Mouse (Mus musculus) hindbrain, embryonic 10.5 days (tissue): Measurements from ENCODE around the gene Gpd1. TPM values are rescaled to one million over a fixed set of nuclear protein-coding genes. Genes with fewer than 3 reads are reported as not detected.
A peak's percentile ranks its signal among the peaks of the same experiment; 100 is the strongest.

Experiments
- DNase-seq: peaks from one replicate; pipeline ENCODE4 v3.0.0-alpha.2; 2017; ENCODE audit warnings: low spot score
- H3K27ac ChIP-seq: fragments of 300-500 bp; sonication (generic); 2 replicates; pipeline ENCODE4 v1.5.1; 2016; ENCODE audit warnings: mild to moderate bottlenecking, moderate library complexity
- H3K27me3 ChIP-seq: fragments of 300-500 bp; sonication (generic); 2 replicates; pipeline ENCODE4 v1.6.1; 2016; ENCODE audit warnings: mild to moderate bottlenecking; ENCODE audit not compliant: poor library complexity, insufficient read depth, severe bottlenecking
- H3K36me3 ChIP-seq: fragments of 300-500 bp; sonication (generic); 2 replicates; pipeline ENCODE4 v1.6.1; 2016; ENCODE audit warnings: mild to moderate bottlenecking, moderate library complexity
- H3K4me1 ChIP-seq: fragments of 300-500 bp; sonication (generic); replicated peaks from 2 replicates; pipeline ENCODE4 v1.6.1; 2016; ENCODE audit warnings: mild to moderate bottlenecking
- H3K4me3 ChIP-seq: fragments of 300-500 bp; sonication (generic); 2 replicates; pipeline ENCODE4 v1.5.1; 2016; ENCODE audit warnings: mild to moderate bottlenecking, moderate library complexity
- H3K9me3 ChIP-seq: fragments of 300-500 bp; sonication (generic); 2 replicates; pipeline ENCODE4 v1.6.1; 2016; ENCODE audit warnings: mild to moderate bottlenecking, moderate library complexity
- WGBS: fragments of 180-500 bp; shearing (Covaris S2); methylation state at CpG from one replicate; pipeline ENCODE4 v1.1.7; 2016; 5-methylcytosine and 5-hydroxymethylcytosine counted together
- polyA plus RNA-seq: library from polyadenylated mRNA; unstranded; fragments of >200 nt; fragmentation: Nextera tagmentation; extraction: Ambion mirVana; gene quantifications from 2 replicates; pipeline ENCODE4 v1.2.1, GENCODE M21; 2016

The Gpd1 gene
- polyA plus RNA-seq, 1 experiment from 2014 or later: 0.78 TPM

- DNase-seq: no peak
- 25% methylated on average over 23 of the region's 23 CpGs for WGBS
- Histone ChIP-seq H3K36me3 (peaks cover 67% of the 10 kb centered on the region), H3K9me3 (no peaks in the 10 kb centered on the region), H3K4me1 (peaks cover 48% of the 10 kb centered on the region), H3K27ac (peak overlapping the region; percentile 100), H3K4me3 (peak overlapping the region; percentile 88), H3K27me3 (0 out of 2 replicates have a peak, but pooled peaks cover under 1% of the 10 kb centered on the region)
These were observed 13.2 kb upstream of the Gpd1 start for GRCm38 (mm10) chr15:99704041-99704681.

DNA sequence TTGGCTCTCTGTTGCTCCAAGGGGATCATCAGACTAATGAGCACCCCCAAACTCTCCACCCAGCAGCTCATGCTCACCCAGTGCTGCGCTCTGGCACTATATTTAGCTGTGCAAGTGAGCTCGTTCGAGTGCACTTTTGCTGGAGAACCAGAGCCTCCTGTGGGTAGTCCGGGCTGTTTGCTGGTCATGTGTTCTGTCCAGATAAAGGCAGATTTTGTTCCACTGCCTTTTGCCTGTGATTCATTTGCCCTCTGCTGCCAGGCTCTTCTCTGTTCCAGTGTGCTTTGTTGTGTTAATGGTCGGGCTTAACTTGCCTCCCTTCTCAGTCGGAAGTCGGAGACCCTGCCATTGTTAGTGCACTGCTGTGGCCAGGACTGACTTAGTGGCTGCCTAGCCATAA lies 12.4 kb upstream of the Gpd1 start:
- peak overlapping the region; percentile 88 for H3K4me3 ChIP-seq

GRCm38 (mm10) chr15:99705440-99706048 lies 11.8 kb upstream of the Gpd1 start, which contains the start of gene Gm17349:
TSS of gene Gm17349 (minus strand) at chr15:99705490.
- WGBS: 66% methylated on average over 11 of the region's 11 CpGs
- Histone ChIP-seq H3K9me3 (no peaks in the 10 kb centered on the region), H3K4me3 (peak within 1 kb of the TSS; percentile 88), H3K4me1 (peaks cover 42% of the 10 kb centered on the region), H3K27ac (peak within 1 kb of the TSS; percentile 100), H3K36me3 (peaks cover 74% of the 10 kb centered on the region), H3K27me3 (no peaks in the 10 kb centered on the region)
- DNase-seq: peak; percentile 68

More for the DNA sequence above, 12.4 kb upstream of the Gpd1 start:
- peak; percentile 30 for DNase-seq
- Histone ChIP-seq H3K4me1 (peaks cover 47% of the 10 kb centered on the region), H3K27me3 (no peaks in the 10 kb centered on the region), H3K27ac (peak overlapping the region; percentile 100), H3K36me3 (peaks cover 70% of the 10 kb centered on the region), H3K9me3 (no peaks in the 10 kb centered on the region)
- 36% methylated on average over 7 of the region's 7 CpGs for WGBS

GRCm38 (mm10) chr15:99708176-99708575 lies 9.1 kb upstream of the Gpd1 start:
- DNase-seq: no peak
- H3K36me3 ChIP-seq: peaks cover 93% of the 10 kb centered on the region
- 94% methylated on average over 13 of the region's 13 CpGs for whole genome bisulfite sequencing
- no peak overlapping the region for H3K4me3 ChIP-seq
- H3K27me3 ChIP-seq: no peaks in the 10 kb centered on the region
- peaks cover 29% of the 10 kb centered on the region for H3K4me1 ChIP-seq
- no peak overlapping the region for H3K27ac ChIP-seq
- H3K9me3 ChIP-seq: no peaks in the 10 kb centered on the region

DNA sequence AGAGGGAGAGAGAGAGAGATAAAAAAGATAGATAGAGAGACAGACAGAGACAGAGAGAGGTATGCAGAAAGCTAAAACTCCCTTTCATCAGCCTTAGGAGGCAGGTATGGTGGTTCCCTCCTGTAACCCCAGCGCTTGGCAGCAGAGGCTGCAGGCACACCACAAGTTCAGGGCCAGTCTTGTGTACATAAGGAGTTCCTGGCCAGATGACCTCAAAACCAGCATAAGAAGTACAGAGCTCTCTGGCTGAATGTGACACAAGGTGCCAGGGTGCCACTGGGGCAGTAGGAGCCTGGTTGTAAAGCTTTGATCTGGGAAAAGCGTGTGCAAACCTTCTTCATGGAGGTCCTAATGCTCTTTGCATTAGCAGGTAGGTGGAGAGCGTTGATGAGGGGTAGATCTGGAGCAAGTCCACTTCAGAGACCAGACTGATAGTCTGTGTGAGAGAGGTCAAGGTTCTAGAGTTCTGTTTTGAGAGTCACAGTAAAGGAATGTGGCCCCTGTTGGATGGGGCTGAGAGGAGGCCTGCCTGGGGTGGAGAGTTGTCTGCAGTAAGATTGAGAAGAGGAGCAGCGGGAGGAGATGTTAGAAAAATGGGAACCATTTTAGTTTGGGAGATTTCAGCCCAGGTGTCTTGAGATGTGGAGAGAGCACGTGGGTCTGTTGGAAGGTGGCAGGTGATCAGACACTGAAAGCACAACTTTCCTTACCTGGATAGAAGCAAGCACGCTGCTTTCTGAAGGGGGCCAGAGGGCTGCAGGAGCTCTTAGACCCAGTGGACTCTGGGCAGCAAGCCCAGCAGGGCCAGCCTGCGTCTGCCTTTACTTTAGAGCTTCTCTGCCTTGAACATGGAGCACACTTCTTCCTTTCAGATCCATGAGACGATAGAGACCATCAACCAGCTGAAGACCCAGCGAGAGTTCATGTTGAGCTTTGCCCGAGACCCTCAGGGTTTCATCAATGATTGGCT lies 6.8 kb upstream of the Gpd1 start:
- H3K9me3 ChIP-seq: no peaks in the 10 kb centered on the region
- no peak overlapping the region for H3K27ac ChIP-seq
- H3K4me1 ChIP-seq: peaks cover 22% of the 10 kb centered on the region
- no peak for DNase-seq
- H3K4me3 ChIP-seq: no peak overlapping the region
- no peaks in the 10 kb centered on the region for H3K27me3 ChIP-seq
- peaks cover 98% of the 10 kb centered on the region for H3K36me3 ChIP-seq
- 95% methylated on average over 10 of the region's 10 CpGs for WGBS

- H3K4me1 ChIP-seq: peaks cover 31% of the 10 kb centered on the region
- H3K27me3 ChIP-seq: no peaks in the 10 kb centered on the region
- H3K9me3 ChIP-seq: no peaks in the 10 kb centered on the region
- H3K27ac ChIP-seq: no peak overlapping the region
- no peak for DNase-seq
- H3K36me3 ChIP-seq: peaks cover 100% of the 10 kb centered on the region
- H3K4me3 ChIP-seq: no peak overlapping the region
- 68% methylated on average over 3 of the region's 3 CpGs for WGBS
These were observed 5.8 kb upstream of the Gpd1 start for GRCm38 (mm10) chr15:99711491-99711890.

DNA sequence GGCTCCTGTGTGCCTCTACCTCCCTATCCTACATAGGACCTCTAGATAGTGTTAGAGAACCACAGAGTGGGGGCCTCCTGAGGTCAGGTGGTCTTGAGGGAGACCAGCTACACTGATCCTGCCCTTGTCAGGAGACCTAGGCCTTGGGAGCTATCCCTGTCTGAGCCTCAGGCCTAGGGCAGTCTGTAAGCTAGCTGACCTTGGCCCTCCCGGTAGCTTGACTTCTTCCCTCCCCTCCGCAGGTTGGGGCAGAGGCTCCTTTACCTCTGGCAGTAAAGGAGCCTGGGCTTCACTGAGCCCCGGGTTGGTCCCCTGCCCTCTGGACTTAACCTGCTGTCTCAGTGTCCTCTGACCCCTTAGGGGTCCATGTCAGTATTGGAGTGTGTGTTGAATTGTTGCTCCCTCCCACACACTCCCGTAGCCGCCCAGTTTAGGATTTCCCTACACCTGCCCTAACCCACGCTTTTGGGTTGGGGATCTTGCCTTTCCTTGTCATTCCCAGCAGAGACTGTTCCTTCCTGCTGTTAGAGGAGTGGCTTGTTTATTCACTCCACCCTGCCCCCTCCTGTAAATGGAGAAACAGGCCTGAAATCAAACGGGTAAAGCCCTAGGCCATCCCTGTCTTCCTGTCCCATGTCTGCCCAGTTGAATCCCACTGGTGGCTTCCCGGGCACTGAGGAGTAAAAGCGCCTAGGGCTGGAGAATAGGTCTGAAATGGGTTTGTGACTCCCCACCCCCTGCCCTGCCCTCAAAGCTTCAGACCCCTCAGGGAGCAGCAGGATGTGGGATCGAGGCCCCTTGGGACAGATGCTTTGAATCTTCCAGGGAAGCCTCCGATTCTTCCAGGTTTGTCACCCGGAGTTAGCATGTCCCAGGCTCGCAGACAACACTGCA lies 4.4 kb upstream of the Gpd1 start:
- no peak for DNase-seq
- WGBS: 67% methylated on average over 13 of the region's 13 CpGs
- Histone ChIP-seq H3K4me1 (peaks cover 31% of the 10 kb centered on the region), H3K4me3 (no peak overlapping the region), H3K36me3 (peaks cover 99% of the 10 kb centered on the region), H3K27ac (peak overlapping the region; percentile 40; the same call in 1 of the 2 replicates), H3K9me3 (no peaks in the 10 kb centered on the region), H3K27me3 (no peaks in the 10 kb centered on the region)

DNA sequence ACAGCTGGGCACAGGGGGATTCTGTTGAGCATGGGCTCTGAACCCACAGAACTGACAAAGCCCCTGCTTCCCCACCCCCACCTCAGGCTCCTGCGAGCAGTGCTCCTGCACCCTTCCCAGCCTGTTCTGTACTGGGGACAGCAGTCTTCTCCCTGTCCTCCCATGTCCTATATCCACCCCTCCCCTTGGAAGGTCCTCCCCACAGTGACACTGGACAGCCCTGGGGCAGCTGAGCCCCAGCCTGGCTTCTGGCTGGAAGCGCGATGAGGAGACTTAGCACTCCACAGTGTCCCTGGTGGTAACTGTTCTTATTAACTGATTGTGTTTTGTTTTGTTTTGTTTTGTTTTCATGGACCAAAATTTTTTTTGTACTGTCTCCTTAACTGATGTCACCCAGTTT lies 3.7 kb upstream of the Gpd1 start:
- WGBS: 79% methylated on average over 3 of the region's 3 CpGs
- no peak for DNase-seq
- Histone ChIP-seq H3K9me3 (no peaks in the 10 kb centered on the region), H3K4me3 (no peak overlapping the region), H3K4me1 (peaks cover 38% of the 10 kb centered on the region), H3K36me3 (peaks cover 99% of the 10 kb centered on the region), H3K27me3 (no peaks in the 10 kb centered on the region), H3K27ac (0 out of 2 replicates have a peak overlapping the region, but pooled peaks have one; percentile 0)

- no peaks in the 10 kb centered on the region for H3K27me3 ChIP-seq
- 75% methylated on average over 4 of the region's 4 CpGs for WGBS
These were observed 3.1 kb upstream of the Gpd1 start for GRCm38 (mm10) chr15:99714206-99714605.

DNA sequence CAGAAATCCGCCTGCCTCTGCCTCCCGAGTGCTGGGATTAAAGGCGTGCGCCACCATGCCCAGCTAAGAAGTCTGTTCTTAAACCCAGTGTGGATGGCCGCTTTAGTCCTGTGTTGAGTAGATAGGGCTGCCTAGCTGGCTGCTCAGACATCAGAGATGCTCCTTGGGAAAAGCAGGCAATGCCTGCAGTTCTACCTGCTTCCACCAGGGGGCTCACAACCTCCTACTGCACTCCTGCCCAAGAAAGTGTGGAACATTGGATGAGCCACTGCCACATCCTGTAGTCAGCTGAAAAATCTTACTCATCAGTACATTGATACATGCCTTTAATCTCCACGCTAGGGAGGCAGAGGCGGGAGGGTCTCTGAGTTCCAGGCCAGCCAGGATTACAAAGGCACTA lies 2.5 kb upstream of the Gpd1 start:
- peak; percentile 81 for DNase-seq
- no peak overlapping the region for H3K27ac ChIP-seq

More at GRCm38 (mm10) chr15:99714206-99714605, 3.1 kb upstream of the Gpd1 start:
- peaks cover 99% of the 10 kb centered on the region for H3K36me3 ChIP-seq
- H3K4me1 ChIP-seq: peaks cover 40% of the 10 kb centered on the region
- no peak overlapping the region for H3K4me3 ChIP-seq
- no peaks in the 10 kb centered on the region for H3K9me3 ChIP-seq
- no peak for DNase-seq
- H3K27ac ChIP-seq: no peak overlapping the region

DNA sequence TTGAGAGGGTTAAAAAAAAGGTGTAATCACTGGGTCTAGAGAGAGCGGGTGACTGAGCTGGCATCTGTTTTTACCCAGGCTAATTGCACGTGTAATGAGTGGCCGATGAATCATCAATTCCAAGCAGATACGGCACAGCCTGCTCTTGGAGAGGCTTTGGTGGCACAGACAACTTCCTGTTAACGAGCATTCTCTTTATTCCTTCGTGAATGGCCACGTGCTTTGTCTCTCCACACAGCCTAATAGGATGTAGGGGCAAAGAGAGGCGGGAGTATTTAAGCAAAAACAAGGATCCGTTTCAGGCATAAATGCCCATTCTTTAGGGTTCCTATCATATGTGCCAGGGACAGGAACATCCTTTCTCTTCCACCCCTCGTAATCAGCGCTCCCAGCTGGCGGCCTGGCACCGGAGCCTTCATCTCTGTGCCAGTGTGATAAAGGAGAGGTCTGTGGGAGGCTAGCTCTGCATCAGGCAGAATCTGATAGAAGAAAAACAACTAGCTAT lies 1.9 kb upstream of the Gpd1 start:
- H3K36me3 ChIP-seq: peaks cover 97% of the 10 kb centered on the region
- no peak overlapping the region for H3K4me3 ChIP-seq

More for the DNA sequence above, 2.5 kb upstream of the Gpd1 start:
- no peaks in the 10 kb centered on the region for H3K27me3 ChIP-seq
- H3K36me3 ChIP-seq: peaks cover 97% of the 10 kb centered on the region
- WGBS: 58% methylated on average over 7 of the region's 7 CpGs
- no peaks in the 10 kb centered on the region for H3K9me3 ChIP-seq
- H3K4me1 ChIP-seq: peaks cover 40% of the 10 kb centered on the region
- no peak overlapping the region for H3K4me3 ChIP-seq

More for the DNA sequence above, 1.9 kb upstream of the Gpd1 start:
- 91% methylated on average over 13 of the region's 13 CpGs for WGBS
- Histone ChIP-seq H3K9me3 (no peaks in the 10 kb centered on the region), H3K27ac (no peak overlapping the region), H3K27me3 (no peaks in the 10 kb centered on the region), H3K4me1 (peaks cover 40% of the 10 kb centered on the region)
- no peak for DNase-seq
